Mouse (Mus musculus): ENCODE results near the gene Src. TPM values are rescaled to one million over a fixed set of nuclear protein-coding genes. Genes with fewer than 3 reads are reported as not detected.

The Src gene
- polyA plus RNA-seq, 1 experiment from 2014 or later: 1.8 TPM

GRCm38 (mm10) chr2:157437123-157437522 is 18.9 kb downstream of the Src start:
- H3K36me3 ChIP-seq (replicated peaks): no peaks in the 10 kb centered on the region
- no peaks in the 10 kb centered on the region for H3K27me3 ChIP-seq
- H3K4me3 ChIP-seq (replicated peaks): no peak overlapping the region
- 63% methylated on average over 3 of the region's 3 CpGs for WGBS (ENCODE audit: insufficient replicate concordance)
- H3K27ac ChIP-seq (replicated peaks): no peak overlapping the region
- no peak for ATAC-seq (ENCODE audit: insufficient read depth)
- no peak overlapping the region for H3K4me2 ChIP-seq
- peaks cover 6% of the 10 kb centered on the region; the same call in 1 of the 2 replicates for H3K4me1 ChIP-seq (replicated peaks)
- no peaks in the 10 kb centered on the region; the same call in 1 of the 2 replicates for H3K9me3 ChIP-seq (replicated peaks)
- H3K9ac ChIP-seq: no peak overlapping the region

- Histone ChIP-seq H3K27ac (replicated peaks) (no peak overlapping the region), H3K36me3 (replicated peaks) (no peaks in the 10 kb centered on the region), H3K4me3 (replicated peaks) (no peak overlapping the region), H3K9ac (no peak overlapping the region), H3K27me3 (no peaks in the 10 kb centered on the region), H3K4me1 (replicated peaks) (no peaks in the 10 kb centered on the region), H3K9me3 (replicated peaks) (no peaks in the 10 kb centered on the region; the same call in 1 of the 2 replicates), H3K4me2 (no peak overlapping the region)
- no peak for ATAC-seq (ENCODE audit: insufficient read depth)
- 70% methylated on average over 1 of the region's 1 CpGs for WGBS (ENCODE audit: insufficient replicate concordance)
These were observed 23.1 kb downstream of the Src start for GRCm38 (mm10) chr2:157441363-157441762.

GRCm38 (mm10) chr2:157447297-157448158 is 29.3 kb downstream of the Src start:
- Histone ChIP-seq H3K4me3 (replicated peaks) (no peak overlapping the region), H3K9ac (no peak overlapping the region), H3K27me3 (no peaks in the 10 kb centered on the region), H3K9me3 (replicated peaks) (no peaks in the 10 kb centered on the region), H3K4me1 (replicated peaks) (0 out of 2 replicates have a peak, but pooled peaks cover 4% of the 10 kb centered on the region), H3K27ac (replicated peaks) (no peak overlapping the region), H3K4me2 (no peak overlapping the region), H3K36me3 (replicated peaks) (no peaks in the 10 kb centered on the region)
- WGBS (ENCODE audit: insufficient replicate concordance): 14% methylated on average over 15 of the region's 15 CpGs
- no peak for ATAC-seq (ENCODE audit: insufficient read depth)

GRCm38 (mm10) chr2:157448356-157448755 is 30.1 kb downstream of the Src start:
- H3K4me1 ChIP-seq (replicated peaks): 0 out of 2 replicates have a peak, but pooled peaks cover 4% of the 10 kb centered on the region
- no peak for ATAC-seq (ENCODE audit: insufficient read depth)
- H3K9ac ChIP-seq: no peak overlapping the region
- H3K36me3 ChIP-seq (replicated peaks): no peaks in the 10 kb centered on the region
- 73% methylated on average over 7 of the region's 7 CpGs for WGBS (ENCODE audit: insufficient replicate concordance)
- H3K9me3 ChIP-seq (replicated peaks): no peaks in the 10 kb centered on the region
- H3K4me3 ChIP-seq (replicated peaks): no peak overlapping the region
- no peak overlapping the region for H3K27ac ChIP-seq (replicated peaks)
- no peak overlapping the region for H3K4me2 ChIP-seq
- H3K27me3 ChIP-seq: no peaks in the 10 kb centered on the region

- Histone ChIP-seq H3K4me3 (replicated peaks) (no peak overlapping the region), H3K27ac (replicated peaks) (no peak overlapping the region), H3K9ac (no peak overlapping the region), H3K4me2 (no peak overlapping the region), H3K36me3 (replicated peaks) (no peaks in the 10 kb centered on the region), H3K9me3 (replicated peaks) (no peaks in the 10 kb centered on the region), H3K27me3 (peaks cover 6% of the 10 kb centered on the region; the same call in 1 of the 2 replicates), H3K4me1 (replicated peaks) (0 out of 2 replicates have a peak, but pooled peaks cover 4% of the 10 kb centered on the region)
- 54% methylated on average over 3 of the region's 3 CpGs for WGBS (ENCODE audit: insufficient replicate concordance)
- no peak for ATAC-seq (ENCODE audit: insufficient read depth)
These were observed 32.7 kb downstream of the Src start for GRCm38 (mm10) chr2:157450905-157451304.

GRCm38 (mm10) chr2:157451372-157452040 is 33.3 kb downstream of the Src start:
- no peak overlapping the region for H3K4me3 ChIP-seq (replicated peaks)
- H3K4me1 ChIP-seq (replicated peaks): 0 out of 2 replicates have a peak, but pooled peaks cover 4% of the 10 kb centered on the region
- peaks cover 10% of the 10 kb centered on the region for H3K27me3 ChIP-seq
- H3K27ac ChIP-seq (replicated peaks): no peak overlapping the region
- H3K9me3 ChIP-seq (replicated peaks): no peaks in the 10 kb centered on the region
- no peaks in the 10 kb centered on the region for H3K36me3 ChIP-seq (replicated peaks)
- WGBS (ENCODE audit: insufficient replicate concordance): 54% methylated on average over 7 of the region's 7 CpGs
- no peak for ATAC-seq (ENCODE audit: insufficient read depth)
- H3K9ac ChIP-seq: no peak overlapping the region
- no peak overlapping the region for H3K4me2 ChIP-seq

GRCm38 (mm10) chr2:157457100-157457806 is 39.0 kb downstream of the Src start:
- Histone ChIP-seq H3K4me1 (replicated peaks) (peaks cover 19% of the 10 kb centered on the region), H3K27ac (replicated peaks) (no peak overlapping the region), H3K27me3 (peaks cover 24% of the 10 kb centered on the region), H3K36me3 (replicated peaks) (no peaks in the 10 kb centered on the region), H3K4me2 (peak overlapping the region; percentile 72), H3K4me3 (replicated peaks) (peak overlapping the region; percentile 48), H3K9me3 (replicated peaks) (no peaks in the 10 kb centered on the region), H3K9ac (peak overlapping the region; percentile 35)
- WGBS (ENCODE audit: insufficient replicate concordance): under 1% methylated on average over 56 of the region's 56 CpGs
- peak; percentile 75 for ATAC-seq (ENCODE audit: insufficient read depth)

- Histone ChIP-seq H3K27me3 (peaks cover 24% of the 10 kb centered on the region), H3K9me3 (replicated peaks) (no peaks in the 10 kb centered on the region), H3K9ac (no peak overlapping the region), H3K27ac (replicated peaks) (no peak overlapping the region), H3K4me3 (replicated peaks) (no peak overlapping the region), H3K4me1 (replicated peaks) (peaks cover 19% of the 10 kb centered on the region), H3K4me2 (peak overlapping the region; percentile 30; the same call in 1 of the 2 replicates), H3K36me3 (replicated peaks) (no peaks in the 10 kb centered on the region)
- ATAC-seq (ENCODE audit: insufficient read depth): no peak
- 9% methylated on average over 14 of the region's 14 CpGs for WGBS (ENCODE audit: insufficient replicate concordance)
These were observed 40.2 kb downstream of the Src start for GRCm38 (mm10) chr2:157458472-157458871.

- ATAC-seq (ENCODE audit: insufficient read depth): no peak
- H3K4me3 ChIP-seq (replicated peaks): no peak overlapping the region
- H3K9ac ChIP-seq: no peak overlapping the region
- H3K4me1 ChIP-seq (replicated peaks): peaks cover 19% of the 10 kb centered on the region
- no peak overlapping the region for H3K4me2 ChIP-seq
- peaks cover 24% of the 10 kb centered on the region for H3K27me3 ChIP-seq
- H3K9me3 ChIP-seq (replicated peaks): no peaks in the 10 kb centered on the region
- WGBS (ENCODE audit: insufficient replicate concordance): 49% methylated on average over 5 of the region's 5 CpGs
- no peaks in the 10 kb centered on the region for H3K36me3 ChIP-seq (replicated peaks)
- no peak overlapping the region for H3K27ac ChIP-seq (replicated peaks)
These were observed 41.5 kb downstream of the Src start for GRCm38 (mm10) chr2:157459736-157460135.

- no peak overlapping the region for H3K4me2 ChIP-seq
These were observed 44.8 kb downstream of the Src start for GRCm38 (mm10) chr2:157462776-157463710.

More at GRCm38 (mm10) chr2:157462776-157463710, 44.8 kb downstream of the Src start:
- no peak overlapping the region for H3K9ac ChIP-seq
- no peaks in the 10 kb centered on the region for H3K9me3 ChIP-seq (replicated peaks)
- ATAC-seq (ENCODE audit: insufficient read depth): no peak
- H3K4me3 ChIP-seq (replicated peaks): no peak overlapping the region
- peaks cover 4% of the 10 kb centered on the region for H3K4me1 ChIP-seq (replicated peaks)
- H3K27ac ChIP-seq (replicated peaks): no peak overlapping the region
- WGBS (ENCODE audit: insufficient replicate concordance): 51% methylated on average over 20 of the region's 20 CpGs
- no peaks in the 10 kb centered on the region for H3K36me3 ChIP-seq (replicated peaks)
- H3K27me3 ChIP-seq: no peaks in the 10 kb centered on the region

Data from liver, embryonic 15.5 days (tissue).